15 mouse cellular contexts compared by ENCODE assay signal in the genomic region with DNA sequence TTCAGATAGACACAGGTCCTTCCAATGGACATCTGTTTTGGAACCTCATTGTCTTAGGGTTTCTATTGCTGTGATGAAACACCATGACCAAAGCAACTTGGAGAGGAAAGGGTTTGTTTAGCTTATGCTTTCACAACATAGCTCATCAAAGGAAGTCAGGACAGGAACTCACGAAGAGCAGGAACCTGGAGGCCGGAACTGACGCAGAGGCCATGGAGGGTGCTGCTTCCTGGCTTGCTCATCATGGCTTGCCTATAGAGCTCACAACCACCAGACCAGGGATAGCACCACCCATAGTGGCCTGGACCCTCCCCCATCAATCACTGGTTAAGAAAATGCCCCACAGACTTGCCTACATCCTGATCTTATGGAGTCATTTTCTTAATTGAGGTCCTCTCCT. TPM values are rescaled to one million over a fixed set of nuclear protein-coding genes. Genes with fewer than 3 reads are reported as not detected.
DNase-seq lines count a peak whose midpoint lies in the region; ATAC-seq and TF ChIP-seq lines count a peak whose summit lies in the region.
"Had no signal": no experiment of that assay in that cellular context is flagged by ENCODE, and none has a peak within 500 bp of the region (broad histone marks: within the 10 kb centered on the region; RNA-seq: fewer than 3 reads in every experiment).

No protein-coding gene starts in this region.

- no peak for ATAC-seq in embryonic facial prominence, embryonic 13.5 days (ENCODE audit: insufficient number of reproducible peaks, insufficient read depth, low FRiP score, low TSS enrichment, low read depth)
- no peak for ATAC-seq in stomach, embryonic 16.5 days (ENCODE audit: insufficient read depth, low FRiP score)
- ATAC-seq in stomach, postnatal 0 days (ENCODE audit: low FRiP score, low TSS enrichment) = no peak
- no peak for ATAC-seq in forebrain, postnatal 0 days
- ATAC-seq: inflammation-experienced regulatory T-cells, adult 6 months had no signal

- no peaks in the 10 kb centered on the region for H3K9me3 ChIP-seq in embryonic facial prominence, embryonic 13.5 days
- no peaks in the 10 kb centered on the region for H3K9me3 ChIP-seq in embryonic facial prominence, embryonic 10.5 days
- no peaks in the 10 kb centered on the region for H3K9me3 ChIP-seq in stomach, embryonic 16.5 days (replicated peaks; ENCODE audit: control insufficient read depth, low read length)
- H3K9me3 ChIP-seq in stomach, postnatal 0 days (ENCODE audit: control insufficient read depth, low read length) = no peaks in the 10 kb centered on the region
- no peaks in the 10 kb centered on the region for H3K9me3 ChIP-seq in forebrain, postnatal 0 days (ENCODE audit: low read length)
- H3K9me3 ChIP-seq: hindbrain, embryonic 10.5 days had no signal

- 84% methylated on average over 3 of the region's 3 CpGs for WGBS in embryonic facial prominence, embryonic 13.5 days
- 95% methylated on average over 3 of the region's 3 CpGs for WGBS in embryonic facial prominence, embryonic 10.5 days
- 83% methylated on average over 3 of the region's 3 CpGs for WGBS in stomach, embryonic 16.5 days
- WGBS in stomach, postnatal 0 days = 85% methylated on average over 3 of the region's 3 CpGs
- 0% methylated on average over 3 of the region's 3 CpGs for WGBS in macrophage (ENCODE audit: missing documents)
- 97% methylated on average over 3 of the region's 3 CpGs for WGBS in forebrain, postnatal 0 days

- H3K27me3 ChIP-seq in embryonic facial prominence, embryonic 13.5 days = no peaks in the 10 kb centered on the region
- no peaks in the 10 kb centered on the region for H3K27me3 ChIP-seq in embryonic facial prominence, embryonic 10.5 days (replicated peaks; ENCODE audit: low read depth, poor library complexity, severe bottlenecking)
- no peaks in the 10 kb centered on the region for H3K27me3 ChIP-seq in stomach, embryonic 16.5 days (ENCODE audit: control insufficient read depth, insufficient read depth, low read length)
- no peaks in the 10 kb centered on the region for H3K27me3 ChIP-seq in stomach, postnatal 0 days (ENCODE audit: control insufficient read depth, insufficient read depth, low read length)
- H3K27me3 ChIP-seq in forebrain, postnatal 0 days (ENCODE audit: insufficient read depth, low read length) = no peaks in the 10 kb centered on the region
- H3K27me3 ChIP-seq: CH12.LX had no signal

- no peak for TF ChIP-seq EP300 in stomach, postnatal 0 days (optimal IDR thresholded peaks at IDR 0.05)

- H3K4me2 ChIP-seq in embryonic facial prominence, embryonic 13.5 days = no peak overlapping the region
- no peak overlapping the region for H3K4me2 ChIP-seq in stomach, embryonic 16.5 days (ENCODE audit: low read depth, low read length)
- no peak overlapping the region for H3K4me2 ChIP-seq in stomach, postnatal 0 days (replicated peaks; ENCODE audit: low read depth)
- H3K4me2 ChIP-seq in forebrain, postnatal 0 days (ENCODE audit: low read depth) = no peak overlapping the region
- H3K4me2 ChIP-seq: liver, embryonic 11.5 days had no signal

- DNase-seq in embryonic facial prominence, embryonic 10.5 days (ENCODE audit: low spot score) = no peak
- no peak for DNase-seq in stomach, postnatal 0 days (ENCODE audit: low spot score)
- DNase-seq in forebrain, postnatal 0 days = no peak
- no peak for DNase-seq in cerebellum, postnatal 25 days
- DNase-seq in thymus, postnatal 14 days = no peak
- DNase-seq: cerebellum, adult 11-12 months; kidney, adult 9 months; midbrain, embryonic 14.5 days had no signal

- no peak overlapping the region for H3K4me3 ChIP-seq in embryonic facial prominence, embryonic 13.5 days
- H3K4me3 ChIP-seq in embryonic facial prominence, embryonic 10.5 days = no peak overlapping the region
- no peak overlapping the region for H3K4me3 ChIP-seq in stomach, embryonic 16.5 days (replicated peaks; ENCODE audit: low read length)
- no peak overlapping the region for H3K4me3 ChIP-seq in stomach, postnatal 0 days (ENCODE audit: low read depth, low read length)
- no peak overlapping the region for H3K4me3 ChIP-seq in macrophage (ENCODE audit: inconsistent target)
- H3K4me3 ChIP-seq in forebrain, postnatal 0 days (ENCODE audit: low read depth, low read length) = no peak overlapping the region
- H3K4me3 ChIP-seq: hindbrain, embryonic 10.5 days had no signal

- H3K4me1 ChIP-seq in embryonic facial prominence, embryonic 13.5 days = peaks cover 41% of the 10 kb centered on the region
- peaks cover 32% of the 10 kb centered on the region for H3K4me1 ChIP-seq in embryonic facial prominence, embryonic 10.5 days
- H3K4me1 ChIP-seq in stomach, embryonic 16.5 days (ENCODE audit: control insufficient read depth, insufficient read depth, low read length) = peaks cover 48% of the 10 kb centered on the region
- H3K4me1 ChIP-seq in stomach, postnatal 0 days (replicated peaks; ENCODE audit: control insufficient read depth, insufficient read depth) = peaks cover 8% of the 10 kb centered on the region
- peaks cover 13% of the 10 kb centered on the region for H3K4me1 ChIP-seq in forebrain, postnatal 0 days (ENCODE audit: insufficient read depth)

- peak overlapping the region; percentile 68; the same call in 1 of the 2 replicates for H3K27ac ChIP-seq in embryonic facial prominence, embryonic 13.5 days
- no peak overlapping the region for H3K27ac ChIP-seq in embryonic facial prominence, embryonic 10.5 days (replicated peaks)
- peak overlapping the region; percentile 21; the same call in 1 of the 2 replicates for H3K27ac ChIP-seq in stomach, embryonic 16.5 days (ENCODE audit: low read length)
- no peak overlapping the region for H3K27ac ChIP-seq in stomach, postnatal 0 days (replicated peaks)
- H3K27ac ChIP-seq in macrophage = peak overlapping the region; percentile 35
- no peak overlapping the region for H3K27ac ChIP-seq in forebrain, postnatal 0 days (ENCODE audit: low read depth, low read length)
- H3K27ac ChIP-seq: hindbrain, embryonic 10.5 days had no signal

- no peak for TF ChIP-seq CTCF in stomach, postnatal 0 days (IDR thresholded peaks at IDR 0.05; ENCODE audit: low read depth)
- no peak for TF ChIP-seq CTCF in forebrain, postnatal 0 days (IDR thresholded peaks at IDR 0.05; ENCODE audit: low read depth)

- no peak overlapping the region for H3K9ac ChIP-seq in embryonic facial prominence, embryonic 13.5 days
- no peak overlapping the region for H3K9ac ChIP-seq in stomach, embryonic 16.5 days (ENCODE audit: low read length)
- no peak overlapping the region for H3K9ac ChIP-seq in stomach, postnatal 0 days (ENCODE audit: low read length)
- no peak overlapping the region for H3K9ac ChIP-seq in forebrain, postnatal 0 days

- no peaks in the 10 kb centered on the region for H3K36me3 ChIP-seq in embryonic facial prominence, embryonic 13.5 days
- H3K36me3 ChIP-seq in embryonic facial prominence, embryonic 10.5 days (replicated peaks) = peaks cover 5% of the 10 kb centered on the region; the same call in 1 of the 2 replicates
- H3K36me3 ChIP-seq in stomach, embryonic 16.5 days (ENCODE audit: control insufficient read depth, insufficient read depth, low read length) = no peaks in the 10 kb centered on the region
- no peaks in the 10 kb centered on the region for H3K36me3 ChIP-seq in stomach, postnatal 0 days (ENCODE audit: control insufficient read depth, insufficient read depth, low read length)
- no peaks in the 10 kb centered on the region for H3K36me3 ChIP-seq in macrophage (ENCODE audit: inconsistent target)
- no peaks in the 10 kb centered on the region for H3K36me3 ChIP-seq in forebrain, postnatal 0 days (ENCODE audit: insufficient read depth)
- H3K36me3 ChIP-seq: hindbrain, embryonic 10.5 days had no signal

- H3K79me2 ChIP-seq in macrophage (ENCODE audit: inconsistent target) = peaks cover 100% of the 10 kb centered on the region

RNA-seq across cellular contexts. Expression of a gene that starts 25.4 kb away (rescaled TPM):
- 89.6 and 90.4 TPM in 2 replicates for polyA plus RNA-seq in embryonic facial prominence, embryonic 13.5 days (2015; fragmentation: Nextera tagmentation; extraction: Ambion mirVana)
- polyA plus RNA-seq in embryonic facial prominence, embryonic 10.5 days (2016; fragmentation: Nextera tagmentation; extraction: Ambion mirVana) = 87.5 and 96.2 TPM in 2 replicates
- 50.9 and 57.8 TPM in 2 replicates for polyA plus RNA-seq in stomach, embryonic 16.5 days (2015; fragmentation: Nextera tagmentation; extraction: Ambion mirVana)
- 33.4 and 34.0 TPM in 2 replicates for polyA plus RNA-seq in stomach, postnatal 0 days (2015; fragmentation: Nextera tagmentation; extraction: Ambion mirVana)
- 10 to 100 TPM in 23 of 26 experiments, 1 to 10 TPM in 3; 6.5 to 90.9 (median 38.4) TPM for total RNA-seq in macrophage (2018; cell fraction: chromatin; rRNA removed)
- 10 to 100 TPM; 20.8 to 41.0 (median 29.5) TPM for total RNA-seq in macrophage (2018; cell fraction: cytosol; rRNA removed)
- 10 to 100 TPM; 11.6 to 82.1 (median 32.2) TPM for total RNA-seq in macrophage (2018; cell fraction: nucleus; rRNA removed)
- polyA plus RNA-seq in macrophage (2018) = 34.5 to 39.1 TPM (median 37.0 TPM) in 3 replicates
- total RNA-seq in forebrain, postnatal 0 days (2014; rRNA removed) = 22.9 and 23.9 TPM in 2 replicates
- 53.1 and 60.6 TPM in 2 replicates for polyA plus RNA-seq in forebrain, postnatal 0 days (2015; fragmentation: Nextera tagmentation; extraction: Ambion mirVana)

RNA-seq across cellular contexts. Expression of a gene that starts 26.0 kb away (rescaled TPM):
- 13.3 and 13.4 TPM in 2 replicates for polyA plus RNA-seq in embryonic facial prominence, embryonic 13.5 days (2015; fragmentation: Nextera tagmentation; extraction: Ambion mirVana)
- polyA plus RNA-seq in embryonic facial prominence, embryonic 10.5 days (2016; fragmentation: Nextera tagmentation; extraction: Ambion mirVana) = 18.0 and 19.4 TPM in 2 replicates
- 14.5 and 15.3 TPM in 2 replicates for polyA plus RNA-seq in stomach, embryonic 16.5 days (2015; fragmentation: Nextera tagmentation; extraction: Ambion mirVana)
- polyA plus RNA-seq in stomach, postnatal 0 days (2015; fragmentation: Nextera tagmentation; extraction: Ambion mirVana) = 7.8 and 8.3 TPM in 2 replicates
- 100 to 1,000 TPM in 22 of 26 experiments, 10 to 100 TPM in 4; 38.3 to 296 (median 144) TPM for total RNA-seq in macrophage (2018; cell fraction: chromatin; rRNA removed)
- total RNA-seq in macrophage (2018; cell fraction: cytosol; rRNA removed) = 10 to 100 TPM; 14.0 to 52.9 (median 29.3) TPM
- 100 to 1,000 TPM in 13 of 26 experiments, 10 to 100 TPM in 13; 34.3 to 144 (median 101) TPM for total RNA-seq in macrophage (2018; cell fraction: nucleus; rRNA removed)
- polyA plus RNA-seq in macrophage (2018) = 12.3 to 26.5 TPM (median 21.0 TPM) in 3 replicates
- 45.0 and 67.4 TPM in 2 replicates for total RNA-seq in forebrain, postnatal 0 days (2014; rRNA removed)
- 16.8 and 21.1 TPM in 2 replicates for polyA plus RNA-seq in forebrain, postnatal 0 days (2015; fragmentation: Nextera tagmentation; extraction: Ambion mirVana)

Comparison
In these comparisons a context has a peak if more than half of its experiments do, and no peak if none do; other contexts are left out.
1. H3K27ac ChIP-seq: peak in embryonic facial prominence, embryonic 13.5 days (single experiment), stomach, embryonic 16.5 days (single experiment) and macrophage (single experiment); none in embryonic facial prominence, embryonic 10.5 days (single experiment), stomach, postnatal 0 days (single experiment) and forebrain, postnatal 0 days (single experiment).